Mouse (Mus musculus) lung, postnatal 36 days (tissue): ENCODE measurements around the gene Tmem108.

Experiments
- DNase-seq: peaks from one replicate; pipeline ENCODE4 v3.0.0; 2022; ENCODE audit warnings: mixed read lengths

The Tmem108 gene

GRCm38 (mm10) chr9:103489883-103490282 is 271.8 kb downstream of the Tmem108 start:
- peak; percentile 22 for DNase-seq

GRCm38 (mm10) chr9:103489096-103489495 is 272.5 kb downstream of the Tmem108 start:
- peak; percentile 20 for DNase-seq

- no peak for DNase-seq
Measured at GRCm38 (mm10) chr9:103486262-103486661, 275.4 kb downstream of the Tmem108 start.

GRCm38 (mm10) chr9:103485606-103486005 is 276.0 kb downstream of the Tmem108 start:
- no peak for DNase-seq

- no peak for DNase-seq
Measured at GRCm38 (mm10) chr9:103480603-103481220, 280.9 kb downstream of the Tmem108 start.

- no peak for DNase-seq
Measured at GRCm38 (mm10) chr9:103480044-103480576, 281.5 kb downstream of the Tmem108 start, which contains the start of gene Bfsp2. Gene Bfsp2 (minus strand): TSS chr9:103480420.

GRCm38 (mm10) chr9:103475414-103475813 is 286.2 kb downstream of the Tmem108 start:
- no peak for DNase-seq

GRCm38 (mm10) chr9:103473915-103474688 is 287.5 kb downstream of the Tmem108 start:
- no peak for DNase-seq

GRCm38 (mm10) chr9:103471784-103472183 is 289.9 kb downstream of the Tmem108 start:
- no peak for DNase-seq

- DNase-seq, result peak; percentile 44
Measured at GRCm38 (mm10) chr9:103469516-103469915, 292.1 kb downstream of the Tmem108 start.

- DNase-seq, result no peak
Measured at GRCm38 (mm10) chr9:103468911-103469310, 292.7 kb downstream of the Tmem108 start.

GRCm38 (mm10) chr9:103465711-103466220 is 295.9 kb downstream of the Tmem108 start:
- DNase-seq, result no peak

- no peak for DNase-seq
Measured at GRCm38 (mm10) chr9:103465293-103465692, 296.3 kb downstream of the Tmem108 start.

- DNase-seq, result no peak
Measured at GRCm38 (mm10) chr9:103463833-103464232, 297.8 kb downstream of the Tmem108 start.

GRCm38 (mm10) chr9:103459839-103460238 is 301.8 kb downstream of the Tmem108 start:
- no peak for DNase-seq

- DNase-seq, result no peak
Measured at GRCm38 (mm10) chr9:103459307-103459706, 302.3 kb downstream of the Tmem108 start.

GRCm38 (mm10) chr9:103449651-103450050 is 312.0 kb downstream of the Tmem108 start:
- no peak for DNase-seq

- DNase-seq, result peak; percentile 36
Measured at GRCm38 (mm10) chr9:103449092-103449491, 312.5 kb downstream of the Tmem108 start.

GRCm38 (mm10) chr9:103444656-103445055 is 317.0 kb downstream of the Tmem108 start:
- no peak for DNase-seq

- no peak for DNase-seq
Measured at GRCm38 (mm10) chr9:103443824-103444185, 317.8 kb downstream of the Tmem108 start.

- DNase-seq, result no peak
Measured at GRCm38 (mm10) chr9:103443121-103443823, 318.4 kb downstream of the Tmem108 start.

GRCm38 (mm10) chr9:103440597-103440996 is 321.0 kb downstream of the Tmem108 start:
- peak; percentile 24 for DNase-seq

GRCm38 (mm10) chr9:103437104-103437503 is 324.5 kb downstream of the Tmem108 start:
- DNase-seq, result peak; percentile 55
